Mouse (Mus musculus) monocyte, adult 59 days (primary cell): Measurements from ENCODE around the gene Tmeff2. TPM values are rescaled to one million over a fixed set of nuclear protein-coding genes. Genes with fewer than 3 reads are reported as not detected.

Source experiments
- total RNA-seq, 2 experiments: library from RNA; stranded (reverse); gene quantifications; one replicate each; pipeline ENCODE4 v1.2.4; 2023

Gene Tmeff2
- total RNA-seq = not detected

DNA sequence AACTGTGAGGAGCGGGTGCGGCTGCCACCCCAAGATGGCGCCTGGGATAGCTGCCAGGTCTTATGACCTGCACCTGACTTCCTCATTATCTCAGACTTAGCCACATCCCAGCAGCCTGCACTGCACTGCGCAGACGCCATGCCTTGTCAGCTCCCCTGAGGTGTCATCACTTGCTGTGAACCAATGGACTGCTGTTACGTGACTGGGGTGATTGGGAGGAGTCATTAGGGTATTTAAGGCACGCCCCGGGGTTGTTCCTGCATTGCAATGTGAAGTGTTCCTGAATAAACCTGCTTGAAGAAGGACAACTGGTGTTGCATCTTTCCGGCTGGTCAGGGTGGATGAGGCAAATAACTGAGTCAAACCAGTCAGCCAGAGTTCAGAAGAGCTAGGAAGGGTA, at the start of gene Tmeff2:
Tmeff2 (plus strand) TSS at position 262 of the 400 bp plus-strand sequence.

